Mouse (Mus musculus): Measurements from ENCODE around the gene Cstl1. TPM values are rescaled to one million over a fixed set of nuclear protein-coding genes. Genes with fewer than 3 reads are reported as not detected.
A peak's percentile ranks its signal among the peaks of the same experiment; 100 is the strongest.

The Cstl1 gene
- polyA plus RNA-seq, 1 experiment = not detected

DNA sequence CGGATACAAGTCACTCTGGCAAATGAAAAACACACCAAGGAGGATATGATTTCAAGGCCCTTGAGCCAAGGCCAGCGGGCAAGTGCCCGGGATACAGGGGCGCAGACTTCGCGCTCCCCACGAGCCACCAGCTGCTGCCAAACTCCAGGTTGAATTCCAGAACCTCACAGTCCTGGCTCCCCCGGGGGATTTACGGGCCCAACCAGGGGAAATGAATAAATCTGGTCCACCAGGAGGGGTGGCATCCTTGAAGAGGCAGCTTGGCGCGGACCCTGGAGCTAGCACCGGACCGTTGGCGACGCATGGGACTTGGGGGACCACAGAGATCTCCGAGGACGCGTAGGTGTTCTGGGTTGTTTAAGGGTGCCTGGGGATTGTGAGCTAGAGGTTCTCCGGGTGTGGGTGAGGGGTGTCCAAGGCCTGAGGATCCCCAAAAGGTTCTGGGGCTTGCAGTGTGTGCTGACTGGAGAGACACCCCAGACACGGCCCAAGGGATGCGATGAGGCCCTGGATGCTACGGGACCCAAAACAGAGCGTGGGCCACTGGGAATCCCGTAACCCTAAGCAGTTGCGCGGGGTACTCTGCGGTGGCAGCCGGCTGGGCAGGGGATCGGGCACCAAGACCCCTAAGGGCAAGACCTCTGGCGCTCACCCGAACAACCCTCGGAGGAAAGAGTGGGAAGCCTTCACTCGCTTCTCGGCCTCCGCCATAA is 18.4 kb upstream of the Cstl1 start:
- whole genome bisulfite sequencing = 5% methylated on average over 35 of the region's 35 CpGs
- TF ChIP-seq CTCF (IDR thresholded peaks at IDR 0.05; ENCODE audit: extremely low read depth, insufficient read depth, insufficient read length, insufficient replicate concordance) (no peak), POLR2A (IDR thresholded peaks at IDR 0.05; ENCODE audit: low read depth, low read length) (no peak)
- H3K27me3 ChIP-seq (ENCODE audit: control insufficient read depth, insufficient read depth, low read length) = no peaks in the 10 kb centered on the region
- DNase-seq (ENCODE audit: low read depth in 1 of 2, low spot score in 2 of 2) = no peak
- no peaks in the 10 kb centered on the region for H3K4me1 ChIP-seq (ENCODE audit: control insufficient read depth, insufficient read depth, insufficient read length)
- H3K36me3 ChIP-seq (ENCODE audit: control insufficient read depth, insufficient read depth, low read length) = no peaks in the 10 kb centered on the region
- H3K4me3 ChIP-seq (ENCODE audit: extremely low read depth, insufficient read depth, insufficient read length) = peak overlapping the region; percentile 52
- no peak overlapping the region for H3K27ac ChIP-seq (ENCODE audit: insufficient read depth, low read length)

DNA sequence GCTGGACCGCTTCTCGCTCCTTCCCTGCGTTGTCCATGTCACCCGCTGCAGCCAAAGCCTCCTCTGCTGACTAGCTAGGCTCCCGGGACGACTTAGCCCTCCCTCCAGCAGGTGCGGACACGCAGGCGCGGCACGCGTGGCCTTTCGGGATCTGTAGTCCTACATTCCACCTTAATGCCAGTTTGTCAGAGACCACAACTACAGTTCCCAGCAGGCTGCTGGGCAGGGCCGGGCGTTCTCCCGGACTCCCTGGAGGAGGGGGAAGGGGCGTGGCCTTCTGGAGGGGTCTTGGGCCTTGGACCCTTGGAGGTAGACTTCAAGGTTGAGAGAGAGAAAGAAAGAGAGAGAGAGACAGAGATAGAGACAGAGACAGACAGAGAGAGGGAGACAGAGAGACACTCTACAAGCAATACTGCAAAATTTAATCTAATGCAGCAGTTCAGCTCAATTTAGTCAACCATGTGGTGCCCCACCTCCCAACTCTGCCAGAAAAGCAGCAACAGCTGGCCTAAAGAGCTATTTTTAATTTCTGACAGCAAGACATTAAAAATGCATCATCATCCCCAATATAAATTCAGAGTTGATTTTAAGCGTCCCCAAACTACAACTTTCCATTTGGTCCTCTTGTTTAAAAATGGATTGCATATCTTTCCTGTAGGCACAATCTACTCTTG is 17.7 kb upstream of the Cstl1 start, which contains the start of gene Napb:
Gene Napb (minus strand): TSS at position 141 of the 674 bp plus-strand sequence.
- peak in 1 of 2 experiments; percentile 63 for DNase-seq (ENCODE audit: low read depth in 1 of 2, low spot score in 2 of 2)

DNA sequence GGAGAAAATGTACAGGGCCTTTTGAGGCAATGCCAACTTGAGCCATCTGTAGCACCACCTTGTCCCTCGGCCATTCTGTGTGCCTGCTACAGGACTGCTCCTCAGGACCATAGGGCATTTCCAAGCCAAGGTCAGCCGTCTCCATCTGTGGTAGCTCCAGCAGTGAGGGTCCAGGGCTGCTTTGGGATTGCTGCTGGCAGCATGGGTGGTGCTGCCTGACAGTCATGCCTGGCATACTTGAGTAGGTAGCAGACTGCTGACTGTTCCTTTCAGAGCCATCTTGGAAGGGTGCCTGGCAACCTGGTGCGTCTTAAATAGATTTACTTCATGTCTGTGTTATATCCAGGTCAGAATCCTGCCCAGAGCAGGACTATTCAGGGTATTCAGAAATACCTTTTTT is 7.2 kb upstream of the Cstl1 start:
- H3K27ac ChIP-seq (ENCODE audit: insufficient read depth, low read length) = no peak overlapping the region
- H3K4me3 ChIP-seq (ENCODE audit: extremely low read depth, insufficient read depth, insufficient read length) = no peak overlapping the region
- no peaks in the 10 kb centered on the region for H3K27me3 ChIP-seq (ENCODE audit: control insufficient read depth, insufficient read depth, low read length)
- DNase-seq (ENCODE audit: low read depth in 1 of 2, low spot score in 2 of 2) = no peak
- H3K4me1 ChIP-seq (ENCODE audit: control insufficient read depth, insufficient read depth, insufficient read length) = no peaks in the 10 kb centered on the region
- H3K36me3 ChIP-seq (ENCODE audit: control insufficient read depth, insufficient read depth, low read length) = no peaks in the 10 kb centered on the region
- TF ChIP-seq POLR2A (IDR thresholded peaks at IDR 0.05; ENCODE audit: low read depth, low read length) = no peak
- 88% methylated on average over 3 of the region's 3 CpGs for WGBS

More for the DNA sequence above, 17.7 kb upstream of the Cstl1 start, which contains the start of gene Napb:
- no peak for TF ChIP-seq POLR2A (IDR thresholded peaks at IDR 0.05; ENCODE audit: low read depth, low read length)
- no peak for TF ChIP-seq CTCF (IDR thresholded peaks at IDR 0.05; ENCODE audit: extremely low read depth, insufficient read depth, insufficient read length, insufficient replicate concordance)
- H3K27ac ChIP-seq (ENCODE audit: insufficient read depth, low read length) = no peak within 1 kb of the TSS
- no peaks in the 10 kb centered on the region for H3K4me1 ChIP-seq (ENCODE audit: control insufficient read depth, insufficient read depth, insufficient read length)
- H3K4me3 ChIP-seq (ENCODE audit: extremely low read depth, insufficient read depth, insufficient read length) = peak within 1 kb of the TSS; percentile 52
- 5% methylated on average over 18 of the region's 18 CpGs for WGBS
- H3K27me3 ChIP-seq (ENCODE audit: control insufficient read depth, insufficient read depth, low read length) = no peaks in the 10 kb centered on the region
- H3K36me3 ChIP-seq (ENCODE audit: control insufficient read depth, insufficient read depth, low read length) = no peaks in the 10 kb centered on the region

DNA sequence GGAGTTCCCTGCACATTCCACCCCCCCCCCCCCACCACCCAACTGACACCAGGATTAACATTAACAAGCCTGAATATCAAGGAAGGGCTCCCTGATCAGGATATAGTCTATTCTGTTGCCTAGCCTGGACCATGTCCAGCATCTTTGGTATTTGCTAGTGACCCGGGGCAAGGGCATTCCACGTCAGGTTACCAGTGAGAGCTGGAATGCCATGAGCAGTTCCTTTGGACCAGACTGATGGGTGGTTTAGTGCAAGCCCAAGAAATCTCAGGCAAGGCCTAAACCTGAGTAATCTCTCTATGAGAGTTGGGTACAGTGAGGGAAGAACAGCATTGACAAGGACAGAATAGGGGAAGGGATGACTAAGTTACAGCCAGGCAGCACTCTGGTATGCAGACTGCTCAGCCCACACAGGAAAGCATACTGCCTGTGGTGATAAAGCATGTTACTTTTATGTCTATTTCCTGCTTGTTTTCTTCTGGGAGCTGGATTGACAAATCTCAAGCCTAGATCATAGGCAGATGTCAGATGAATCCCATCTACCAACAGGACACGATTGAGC is 6.2 kb upstream of the Cstl1 start:
- WGBS = 79% methylated on average over 3 of the region's 3 CpGs
- DNase-seq (ENCODE audit: low read depth in 1 of 2, low spot score in 2 of 2) = no peak
- Histone ChIP-seq H3K4me3 (ENCODE audit: extremely low read depth, insufficient read depth, insufficient read length) (no peak overlapping the region), H3K27me3 (ENCODE audit: control insufficient read depth, insufficient read depth, low read length) (no peaks in the 10 kb centered on the region), H3K27ac (ENCODE audit: insufficient read depth, low read length) (no peak overlapping the region), H3K36me3 (ENCODE audit: control insufficient read depth, insufficient read depth, low read length) (no peaks in the 10 kb centered on the region), H3K4me1 (ENCODE audit: control insufficient read depth, insufficient read depth, insufficient read length) (no peaks in the 10 kb centered on the region)
- TF ChIP-seq POLR2A (IDR thresholded peaks at IDR 0.05; ENCODE audit: low read depth, low read length) = no peak
- TF ChIP-seq CTCF (IDR thresholded peaks at IDR 0.05; ENCODE audit: extremely low read depth, insufficient read depth, insufficient read length, insufficient replicate concordance) = no peak

DNA sequence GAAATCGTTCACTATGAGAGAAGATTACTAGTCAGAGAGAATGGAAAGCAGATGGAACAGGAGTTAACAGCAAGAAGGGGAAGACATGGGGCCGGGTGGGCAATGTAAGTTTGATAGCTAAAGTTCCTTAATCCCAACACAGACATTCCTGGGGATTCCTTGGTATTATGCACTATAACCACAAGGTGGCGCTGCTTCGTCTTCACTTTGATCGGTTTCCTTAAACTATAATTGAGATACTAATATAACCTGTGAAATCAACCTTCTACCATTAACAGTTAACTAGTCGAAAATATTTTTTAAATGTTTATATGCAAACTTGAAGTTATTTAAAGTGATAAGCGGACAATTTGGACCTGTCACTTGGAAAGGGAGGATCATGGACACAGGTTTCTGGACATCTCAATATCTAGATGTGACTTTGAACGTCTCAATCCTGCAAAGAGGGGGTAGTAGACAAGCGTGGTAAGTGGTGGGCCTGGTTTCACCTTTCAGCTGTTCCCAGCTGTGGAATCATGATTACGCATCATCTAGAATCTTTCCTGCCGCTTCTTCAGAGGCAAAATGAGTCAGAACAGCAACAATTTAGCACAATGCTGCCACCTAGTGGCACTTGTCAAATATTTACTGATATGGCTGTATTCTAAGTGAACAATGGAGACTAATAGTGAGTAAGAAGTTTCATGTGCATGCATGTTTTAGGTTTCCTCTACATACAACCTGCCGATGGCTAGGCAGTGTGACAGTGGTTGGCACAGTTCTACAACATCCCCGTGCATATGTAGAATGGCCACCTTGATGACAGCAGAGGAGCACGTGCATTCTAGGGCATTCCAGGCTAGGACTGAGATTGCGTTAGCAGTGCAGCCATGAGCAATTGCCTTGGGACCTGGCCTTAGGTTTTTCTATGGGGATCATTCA is 2.0 kb downstream of the Cstl1 start:
- TF ChIP-seq CTCF (IDR thresholded peaks at IDR 0.05; ENCODE audit: extremely low read depth, insufficient read depth, insufficient read length, insufficient replicate concordance) = no peak
- H3K27me3 ChIP-seq (ENCODE audit: control insufficient read depth, insufficient read depth, low read length) = no peaks in the 10 kb centered on the region
- DNase-seq (ENCODE audit: low read depth in 1 of 2, low spot score in 2 of 2) = peak; percentile 55 to 61
- H3K36me3 ChIP-seq (ENCODE audit: control insufficient read depth, insufficient read depth, low read length) = no peaks in the 10 kb centered on the region
- H3K27ac ChIP-seq (ENCODE audit: insufficient read depth, low read length) = no peak overlapping the region
- no peak overlapping the region for H3K4me3 ChIP-seq (ENCODE audit: extremely low read depth, insufficient read depth, insufficient read length)
- no peaks in the 10 kb centered on the region for H3K4me1 ChIP-seq (ENCODE audit: control insufficient read depth, insufficient read depth, insufficient read length)
- WGBS = 17% methylated on average over 15 of the region's 15 CpGs

DNA sequence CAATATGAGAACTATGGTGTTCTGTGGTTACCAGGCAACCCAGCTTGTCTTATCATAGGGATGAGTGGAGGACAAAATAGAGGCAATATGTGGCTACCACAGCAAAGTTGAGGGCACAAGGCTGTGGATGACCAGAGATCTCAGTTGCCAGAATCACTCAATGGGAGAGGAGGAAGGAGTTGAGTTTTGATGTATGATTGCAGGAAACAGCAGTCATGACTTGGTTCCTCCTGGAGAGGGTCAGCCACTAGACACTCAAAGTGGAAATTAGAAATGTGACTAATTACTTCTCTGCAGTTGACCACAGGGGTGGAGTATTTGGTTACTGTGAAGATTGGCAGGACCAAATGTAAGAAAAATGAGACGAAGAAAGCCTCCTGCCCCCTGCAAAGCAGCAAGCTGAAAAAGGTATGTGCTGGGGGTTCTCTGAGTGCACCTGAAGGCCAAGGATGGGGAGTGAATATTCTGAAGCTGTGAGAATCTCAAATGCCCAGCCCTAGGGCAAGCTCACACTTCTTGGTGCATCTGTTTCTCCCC is 4.2 kb downstream of the Cstl1 start:
- H3K27ac ChIP-seq (ENCODE audit: insufficient read depth, low read length) = no peak overlapping the region
- no peak for DNase-seq (ENCODE audit: low read depth in 1 of 2, low spot score in 2 of 2)
- H3K36me3 ChIP-seq (ENCODE audit: control insufficient read depth, insufficient read depth, low read length) = no peaks in the 10 kb centered on the region
- TF ChIP-seq CTCF (IDR thresholded peaks at IDR 0.05; ENCODE audit: extremely low read depth, insufficient read depth, insufficient read length, insufficient replicate concordance) = no peak
- TF ChIP-seq POLR2A (IDR thresholded peaks at IDR 0.05; ENCODE audit: low read depth, low read length) = no peak
- WGBS = 3% methylated on average over 1 of the region's 1 CpGs
- no peak overlapping the region for H3K4me3 ChIP-seq (ENCODE audit: extremely low read depth, insufficient read depth, insufficient read length)
- H3K27me3 ChIP-seq (ENCODE audit: control insufficient read depth, insufficient read depth, low read length) = no peaks in the 10 kb centered on the region
- H3K4me1 ChIP-seq (ENCODE audit: control insufficient read depth, insufficient read depth, insufficient read length) = no peaks in the 10 kb centered on the region

Data from spleen, adult 2 months (tissue).